In the genomic region with DNA sequence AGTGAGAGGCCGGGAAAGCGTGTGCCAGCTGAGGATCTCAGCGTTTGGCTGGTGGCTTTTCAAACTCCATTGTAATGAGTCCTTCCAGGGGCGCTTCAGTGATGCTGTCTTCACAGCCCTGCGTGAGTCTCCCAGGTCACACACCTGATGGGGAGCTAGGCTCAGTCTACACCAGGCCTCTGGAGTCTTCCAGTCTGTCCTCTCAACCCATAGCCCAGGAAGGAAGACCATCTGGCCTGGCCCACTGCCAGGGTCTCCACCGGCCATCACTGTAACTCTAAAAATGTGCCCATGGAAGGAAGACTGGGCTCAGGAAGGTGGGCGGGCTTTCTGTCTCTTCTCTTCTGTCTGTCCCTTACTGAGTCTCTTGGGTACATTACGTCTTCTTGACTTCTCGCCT, we compare ENCODE assay signal across 22 mouse cellular contexts. TPM values are rescaled to one million over a fixed set of nuclear protein-coding genes. Genes with fewer than 3 reads are reported as not detected.
A peak's percentile ranks its signal among the peaks of the same experiment; 100 is the strongest.
DNase-seq lines count a peak whose midpoint lies in the region; ATAC-seq and TF ChIP-seq lines count a peak whose summit lies in the region.
"Had no signal": no experiment of that assay in that cellular context is flagged by ENCODE, and none has a peak within 500 bp of the region (broad histone marks: within the 10 kb centered on the region; RNA-seq: fewer than 3 reads in every experiment).

No protein-coding gene starts in this region.

- H3K9me3 ChIP-seq in heart, embryonic 10.5 days = no peaks in the 10 kb centered on the region
- H3K9me3 ChIP-seq in heart, embryonic 12.5 days (replicated peaks) = no peaks in the 10 kb centered on the region
- H3K9me3 ChIP-seq in lung, embryonic 14.5 days (ENCODE audit: low read depth, low read length) = no peaks in the 10 kb centered on the region
- H3K9me3 ChIP-seq: embryonic facial prominence, embryonic 13.5 days; forebrain, embryonic 12.5 days; forebrain, embryonic 15.5 days; heart, embryonic 13.5 days had no signal

- ATAC-seq in heart, embryonic 12.5 days (ENCODE audit: insufficient number of reproducible peaks, low FRiP score) = no peak
- no peak for ATAC-seq in lung, embryonic 14.5 days (ENCODE audit: insufficient read depth)
- ATAC-seq: activated CD4-positive, CD25-positive, alpha-beta regulatory T cell, adult 4 months; forebrain, embryonic 15.5 days; hindbrain, postnatal 0 days; inflammation-experienced regulatory T-cells, adult 6 months had no signal

- H3K27ac ChIP-seq in heart, embryonic 10.5 days = 0 out of 2 replicates have a peak overlapping the region, but pooled peaks have one; percentile 25
- no peak overlapping the region for H3K27ac ChIP-seq in heart, embryonic 12.5 days (ENCODE audit: poor library complexity, severe bottlenecking)
- H3K27ac ChIP-seq in lung, embryonic 14.5 days (ENCODE audit: low read depth) = no peak overlapping the region
- H3K27ac ChIP-seq: embryonic facial prominence, embryonic 13.5 days; forebrain, embryonic 12.5 days; forebrain, embryonic 15.5 days; heart, embryonic 13.5 days; hindbrain, embryonic 14.5 days; hindbrain, postnatal 0 days had no signal

- H3K4me1 ChIP-seq in heart, embryonic 10.5 days = peaks cover 27% of the 10 kb centered on the region
- peaks cover 20% of the 10 kb centered on the region for H3K4me1 ChIP-seq in heart, embryonic 12.5 days (replicated peaks)
- peaks cover 12% of the 10 kb centered on the region for H3K4me1 ChIP-seq in lung, embryonic 14.5 days (ENCODE audit: insufficient read depth)

- H3K27me3 ChIP-seq in heart, embryonic 10.5 days (ENCODE audit: insufficient read depth, poor library complexity, severe bottlenecking) = peaks cover 12% of the 10 kb centered on the region; the same call in 1 of the 2 replicates
- 0 out of 2 replicates have a peak, but pooled peaks cover 3% of the 10 kb centered on the region for H3K27me3 ChIP-seq in heart, embryonic 12.5 days (replicated peaks)
- no peaks in the 10 kb centered on the region for H3K27me3 ChIP-seq in lung, embryonic 14.5 days (ENCODE audit: insufficient read depth, low read length)
- H3K27me3 ChIP-seq: embryonic facial prominence, embryonic 13.5 days; heart, embryonic 13.5 days had no signal

- H3K9ac ChIP-seq in heart, embryonic 12.5 days = no peak overlapping the region
- no peak overlapping the region for H3K9ac ChIP-seq in lung, embryonic 14.5 days
- H3K9ac ChIP-seq: embryonic facial prominence, embryonic 13.5 days; forebrain, embryonic 12.5 days; forebrain, embryonic 15.5 days; heart, embryonic 13.5 days; hindbrain, embryonic 14.5 days had no signal

- H3K4me2 ChIP-seq in heart, embryonic 12.5 days = no peak overlapping the region
- H3K4me2 ChIP-seq in lung, embryonic 14.5 days = no peak overlapping the region
- H3K4me2 ChIP-seq: embryonic facial prominence, embryonic 13.5 days; forebrain, embryonic 12.5 days; forebrain, embryonic 15.5 days; heart, embryonic 13.5 days; hindbrain, embryonic 14.5 days had no signal

- WGBS in heart, embryonic 10.5 days = 85% methylated on average over 9 of the region's 9 CpGs
- 78% methylated on average over 9 of the region's 9 CpGs for WGBS in heart, embryonic 12.5 days
- 76% methylated on average over 9 of the region's 9 CpGs for WGBS in lung, embryonic 14.5 days

- peak; percentile 59 to 75 for DNase-seq in cerebellum, postnatal 10 days
- no peak for DNase-seq in cerebellum, adult 9-11 months
- no peak for DNase-seq in heart, embryonic 10.5 days (ENCODE audit: low spot score)
- peak; percentile 21 for DNase-seq in lung, embryonic 14.5 days
- no peak for DNase-seq in lung, postnatal 14 days
- no peak for DNase-seq in adrenal gland, postnatal 4 days (ENCODE audit: low spot score in 2 of 2)
- DNase-seq: adrenal gland, adult 8-10 months; adrenal gland, postnatal 25 days; cerebellum, adult 18-20 months; gastrocnemius, postnatal 25 days; heart, postnatal 14 days; heart, postnatal 4 days had no signal

- H3K4me3 ChIP-seq in heart, embryonic 10.5 days = no peak overlapping the region
- no peak overlapping the region for H3K4me3 ChIP-seq in heart, embryonic 12.5 days
- H3K4me3 ChIP-seq in lung, embryonic 14.5 days (ENCODE audit: low read depth, low read length) = no peak overlapping the region
- H3K4me3 ChIP-seq: embryonic facial prominence, embryonic 13.5 days; erythroblast, embryonic 14.5 days; forebrain, embryonic 12.5 days; forebrain, embryonic 15.5 days; heart, embryonic 13.5 days had no signal

- H3K36me3 ChIP-seq in heart, embryonic 10.5 days = no peaks in the 10 kb centered on the region
- no peaks in the 10 kb centered on the region for H3K36me3 ChIP-seq in heart, embryonic 12.5 days
- no peaks in the 10 kb centered on the region for H3K36me3 ChIP-seq in lung, embryonic 14.5 days (ENCODE audit: insufficient read depth)
- H3K36me3 ChIP-seq: embryonic facial prominence, embryonic 13.5 days; forebrain, embryonic 12.5 days; forebrain, embryonic 15.5 days; heart, embryonic 13.5 days had no signal

- no peak for TF ChIP-seq CTCF in lung, embryonic 14.5 days (IDR thresholded peaks at IDR 0.05; ENCODE audit: low read depth)

RNA-seq across cellular contexts. Expression of a gene that starts 50.2 kb away (rescaled TPM):
- polyA plus RNA-seq in heart, embryonic 10.5 days (2016; fragmentation: Nextera tagmentation; extraction: Ambion mirVana) = 25.1 and 35.2 TPM in 2 replicates
- polyA plus RNA-seq in heart, embryonic 12.5 days (2016; fragmentation: Nextera tagmentation; extraction: Ambion mirVana) = 32.7 and 34.7 TPM in 2 replicates
- polyA plus RNA-seq in lung, embryonic 14.5 days (2014; fragmentation: Nextera tagmentation; extraction: Ambion mirVana) = 52.9 and 54.0 TPM in 2 replicates
- total RNA-seq in adrenal gland, postnatal 4 days (2021) = 10 to 100 TPM; 31.4 to 39.1 TPM
- polyA plus RNA-seq: activated CD4-positive, CD25-positive, alpha-beta regulatory T cell, adult 4 months had no signal

Comparison
In these comparisons a context has a peak if more than half of its experiments do, and no peak if none do; other contexts are left out.
1. DNase-seq: peak in cerebellum, postnatal 10 days (2 of 2) and lung, embryonic 14.5 days (single experiment); none in cerebellum, adult 9-11 months (single experiment), heart, embryonic 10.5 days (single experiment), lung, postnatal 14 days (single experiment) and adrenal gland, postnatal 4 days (0 of 2).